Mouse (Mus musculus) pancreas, adult 10 weeks (tissue): ENCODE data around the gene 2610528J11Rik. TPM values are rescaled to one million over a fixed set of nuclear protein-coding genes. Genes with fewer than 3 reads are reported as not detected.

Source experiments
- polyA plus RNA-seq: library from polyadenylated mRNA; stranded (reverse); fragments of 350-450 nt; fragmentation: Illumina TruSeq; extraction: RNeasy Lipid Tissue Mini Kit (QIAGEN cat#74804); gene quantifications from one replicate; pipeline ENCODE4 v1.2.3, GENCODE M21; 2015; ENCODE audit warnings: low read depth, low replicate concordance; ENCODE audit not compliant: insufficient read depth

The 2610528J11Rik gene
- 3.4 TPM for polyA plus RNA-seq

GRCm38 (mm10) chr4:118526408-118527334 lies at the start of gene 2610528J11Rik:
2610528J11Rik (plus strand) TSS chr4:118526999.

GRCm38 (mm10) chr4:118489717-118490132 lies 37.1 kb upstream of the 2610528J11Rik start, which contains the start of gene Tie1:
Tie1 (minus strand) TSS chr4:118490061.

GRCm38 (mm10) chr4:118543592-118544260 lies 16.9 kb downstream of the 2610528J11Rik start, which contains the start of gene Tmem125:
Tmem125 (minus strand) TSS chr4:118544044.

Other genes with a start within 250 kb of the 2610528J11Rik start
- gene Ptprf, start 235.6 kb upstream of the 2610528J11Rik start, polyA plus RNA-seq: 18.9 TPM
- gene Szt2, start 117.7 kb upstream of the 2610528J11Rik start, polyA plus RNA-seq: 9.0 TPM
- 19.5 TPM for gene Med8, start 117.7 kb upstream of the 2610528J11Rik start, polyA plus RNA-seq
- 25.4 TPM for gene Elovl1, start 98.9 kb upstream of the 2610528J11Rik start, polyA plus RNA-seq
- 0.46 TPM for gene Cdc20, start 89.6 kb upstream of the 2610528J11Rik start, polyA plus RNA-seq
- gene Mpl, start 69.5 kb upstream of the 2610528J11Rik start, polyA plus RNA-seq: not detected
- gene Tie1, start 36.9 kb upstream of the 2610528J11Rik start, polyA plus RNA-seq: 24.8 TPM
- 5.4 TPM for gene Tmem125, start 17.0 kb downstream of the 2610528J11Rik start, polyA plus RNA-seq
- not detected for gene Cfap57, start 93.8 kb downstream of the 2610528J11Rik start, polyA plus RNA-seq
- gene Ebna1bp2, start 93.8 kb downstream of the 2610528J11Rik start, polyA plus RNA-seq: 8.0 TPM
- gene Olfr62, start 132.0 kb downstream of the 2610528J11Rik start, polyA plus RNA-seq: not detected
- gene Olfr1342, start 165.8 kb downstream of the 2610528J11Rik start, polyA plus RNA-seq: not detected
- not detected for gene Olfr1341, start 176.5 kb downstream of the 2610528J11Rik start, polyA plus RNA-seq
- not detected for gene Olfr1340, start 193.1 kb downstream of the 2610528J11Rik start, polyA plus RNA-seq
- not detected for gene Olfr1339, start 205.2 kb downstream of the 2610528J11Rik start, polyA plus RNA-seq
- not detected for gene Olfr1338, start 231.7 kb downstream of the 2610528J11Rik start, polyA plus RNA-seq